Mouse (Mus musculus): ENCODE measurements around the gene Gpam.

GRCm38 (mm10) chr19:55138506-55138905 is 11.5 kb upstream of the Gpam start:
- TF ChIP-seq CTCF (IDR thresholded peaks at IDR 0.05): no peak
- TF ChIP-seq POLR2A (IDR thresholded peaks at IDR 0.05; ENCODE audit: insufficient read depth, low read depth, low read length): no peak

All from heart, adult 2 months (tissue).